Mouse (Mus musculus): Measurements from ENCODE around the gene Tbx6.

Tbx6 gene

GRCm38 (mm10) chr7:126821835-126822511 lies 40.7 kb downstream of the Tbx6 start:
- peak; percentile 90 to 94 for DNase-seq

- peak; percentile 53 to 56 for DNase-seq
Observed at GRCm38 (mm10) chr7:126822741-126823140, 41.5 kb downstream of the Tbx6 start.

- DNase-seq, result peak; percentile 58 to 65
Observed at GRCm38 (mm10) chr7:126823202-126823711, 42.0 kb downstream of the Tbx6 start.

- peak in 1 of 2 experiments; percentile 29 for DNase-seq
Observed at GRCm38 (mm10) chr7:126823940-126824339, 42.7 kb downstream of the Tbx6 start.

- no peak for DNase-seq
Observed at GRCm38 (mm10) chr7:126825403-126825802, 44.1 kb downstream of the Tbx6 start.

- DNase-seq, result no peak
Observed at GRCm38 (mm10) chr7:126825952-126826351, 44.7 kb downstream of the Tbx6 start.

- DNase-seq, result no peak
Observed at GRCm38 (mm10) chr7:126831539-126831938, 50.3 kb downstream of the Tbx6 start, which contains the start of gene 4930451I11Rik. Gene 4930451I11Rik (minus strand): TSS chr7:126831639.

GRCm38 (mm10) chr7:126832036-126832598 lies 50.8 kb downstream of the Tbx6 start:
- DNase-seq, result peak; percentile 86 to 89

- DNase-seq, result no peak
Observed at GRCm38 (mm10) chr7:126833294-126833693, 52.0 kb downstream of the Tbx6 start.
